Mouse (Mus musculus) kidney, adult 11 months (tissue): Measurements from ENCODE around the gene Ntrk3.

Experiments used
- DNase-seq: peaks from one replicate; pipeline ENCODE4 v3.0.0; 2022

Ntrk3 gene

GRCm38 (mm10) chr7:78409970-78410369 is 327.8 kb downstream of the Ntrk3 start:
- DNase-seq = no peak

DNA sequence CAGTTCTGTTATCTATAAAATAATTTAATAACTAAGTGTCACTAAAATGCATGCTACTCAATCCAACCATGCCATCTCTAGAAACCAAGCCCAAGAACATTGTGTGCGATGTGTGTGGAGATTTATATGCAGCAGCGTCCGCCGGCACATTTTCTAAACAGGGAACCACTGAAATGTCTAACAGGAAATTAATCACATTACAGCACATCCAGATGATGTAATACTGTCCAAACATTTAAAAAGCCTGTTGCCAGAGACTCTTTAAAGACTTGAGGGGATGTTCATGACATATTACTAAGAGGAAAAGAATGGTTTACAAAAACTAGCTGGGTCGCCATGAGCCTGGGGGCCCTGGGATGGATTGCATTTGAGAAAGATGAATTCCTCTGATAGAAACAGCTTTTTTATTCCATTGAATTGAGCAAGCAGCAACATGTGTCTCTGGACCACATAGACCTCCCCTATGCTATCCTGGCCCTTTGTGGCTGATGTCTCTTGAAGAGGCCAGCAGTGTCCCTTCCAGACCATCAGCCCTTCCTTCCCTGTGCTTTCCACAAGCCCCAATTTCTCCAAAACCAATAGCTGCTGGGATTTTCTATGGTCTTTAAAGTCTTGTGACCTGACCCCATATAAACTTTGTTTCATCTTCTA is 331.0 kb downstream of the Ntrk3 start:
- no peak for DNase-seq

DNA sequence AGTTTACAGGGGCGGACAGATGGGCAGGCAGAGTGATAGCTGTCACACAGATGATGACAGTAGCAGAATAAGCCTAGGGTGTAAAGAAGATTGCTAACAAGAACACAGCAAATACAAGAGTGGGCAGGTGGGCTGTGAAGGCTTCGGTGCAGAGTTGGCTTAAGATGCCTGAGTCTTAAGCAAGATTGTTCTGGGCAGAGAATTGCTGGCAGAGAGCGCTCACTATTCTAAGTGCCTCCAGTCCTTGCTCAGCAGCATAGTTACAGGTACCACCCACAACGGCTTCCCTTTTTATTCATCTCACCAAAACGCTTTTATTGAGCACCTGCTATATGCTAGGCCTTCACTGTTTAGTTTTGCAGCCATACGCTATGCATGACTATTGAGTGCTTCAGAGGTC is 333.3 kb downstream of the Ntrk3 start:
- no peak for DNase-seq

GRCm38 (mm10) chr7:78402495-78402894 is 335.3 kb downstream of the Ntrk3 start:
- no peak for DNase-seq

DNA sequence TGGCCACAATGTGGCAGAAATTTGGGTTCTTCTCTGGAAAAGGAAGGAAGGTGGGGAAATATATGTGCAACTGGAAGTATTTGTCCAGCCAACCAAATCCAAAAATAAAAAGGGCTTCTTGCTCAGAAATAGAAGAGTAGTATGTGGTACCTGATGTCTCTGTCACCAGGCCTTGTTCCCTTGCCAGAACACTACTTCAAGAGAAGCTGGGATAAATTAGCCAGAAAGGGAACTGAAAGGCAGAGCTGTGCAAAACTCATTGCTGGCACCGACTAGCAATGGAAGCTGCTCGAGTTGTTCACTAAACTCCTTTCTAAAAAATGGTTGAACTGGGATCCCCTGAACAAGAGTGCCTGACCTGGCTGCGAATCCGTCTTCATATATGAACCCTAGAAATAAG is 337.6 kb downstream of the Ntrk3 start:
- no peak for DNase-seq

- DNase-seq = no peak
Measured at GRCm38 (mm10) chr7:78398377-78398776, 339.4 kb downstream of the Ntrk3 start.

DNA sequence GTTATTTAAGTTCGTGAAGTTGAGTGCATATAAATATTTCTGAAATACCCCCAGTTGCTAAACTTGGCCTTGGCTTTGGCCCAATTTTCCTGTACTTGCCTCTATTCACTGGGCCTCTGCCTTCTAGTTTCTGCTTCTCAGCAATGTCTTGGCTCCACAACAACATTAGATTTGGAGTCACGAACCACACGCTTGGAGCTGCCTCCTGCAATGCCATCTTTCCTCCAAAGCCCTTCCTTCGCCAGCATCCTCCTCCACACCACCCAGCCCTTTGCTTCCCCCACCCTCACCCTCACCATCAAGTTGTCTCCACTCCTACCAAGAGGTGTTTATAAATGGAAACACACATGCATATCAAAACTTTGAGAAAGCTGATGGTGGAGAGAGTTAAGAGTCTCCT is 340.6 kb downstream of the Ntrk3 start:
- no peak for DNase-seq

DNA sequence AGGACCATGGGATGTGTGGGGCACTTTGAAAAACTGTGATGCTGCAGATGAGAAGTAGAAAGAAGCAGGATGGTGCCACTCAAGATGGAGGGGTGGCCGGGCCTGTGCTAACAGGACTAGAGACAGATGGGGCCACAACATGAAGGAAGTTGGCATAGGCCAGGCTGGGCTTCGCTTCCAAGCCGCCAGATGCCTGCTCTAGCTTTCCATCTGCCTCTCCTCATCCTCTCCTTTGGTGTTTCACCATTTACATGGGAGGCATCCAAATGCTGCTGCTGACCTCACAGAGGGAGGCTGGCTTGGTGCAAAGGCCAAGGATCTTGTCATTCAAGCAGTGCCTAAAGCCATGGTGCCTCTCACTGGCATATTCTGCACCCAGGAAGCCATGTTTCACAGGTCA is 347.8 kb downstream of the Ntrk3 start:
- DNase-seq = no peak

DNA sequence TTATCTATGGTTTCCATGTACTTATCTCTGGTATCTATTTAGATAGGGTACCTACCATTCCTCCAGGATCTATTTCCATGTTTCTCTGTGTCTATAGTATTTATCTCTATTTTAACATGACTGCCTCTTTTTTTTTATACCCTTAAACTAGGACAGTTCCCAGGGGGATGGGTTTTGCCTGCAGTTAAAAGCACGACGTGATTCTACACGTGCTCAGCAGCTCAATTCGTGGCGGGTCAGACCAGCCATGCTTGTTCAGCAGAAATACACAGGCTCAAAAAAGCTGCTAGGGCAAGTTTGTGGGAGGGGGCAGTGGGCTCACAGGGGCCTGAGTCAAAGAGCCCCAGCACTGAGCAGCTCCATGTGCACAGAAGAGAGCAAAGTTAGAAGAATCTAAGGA is 349.7 kb downstream of the Ntrk3 start:
- DNase-seq = no peak

DNA sequence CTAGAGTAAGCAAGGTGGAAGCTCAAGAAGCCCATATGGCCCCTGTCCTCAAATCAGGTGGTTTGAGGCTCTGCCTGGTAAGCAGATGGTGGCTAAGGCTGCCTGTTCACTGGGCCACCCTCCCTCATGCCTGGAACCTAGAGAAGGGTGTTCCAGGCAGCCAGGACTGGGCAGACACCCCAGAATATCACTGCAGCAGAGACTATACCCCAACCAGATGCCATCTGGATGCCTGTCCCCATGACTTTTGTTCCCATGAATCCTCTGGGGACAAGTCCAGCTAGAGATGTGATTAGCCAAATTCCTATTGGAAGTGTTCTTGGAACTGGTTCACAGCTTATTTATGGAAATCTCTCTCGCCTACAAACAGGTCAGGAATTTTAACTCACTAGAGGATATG is 351.8 kb downstream of the Ntrk3 start:
- DNase-seq = no peak

GRCm38 (mm10) chr7:78384111-78384510 is 353.7 kb downstream of the Ntrk3 start:
- DNase-seq = no peak

DNA sequence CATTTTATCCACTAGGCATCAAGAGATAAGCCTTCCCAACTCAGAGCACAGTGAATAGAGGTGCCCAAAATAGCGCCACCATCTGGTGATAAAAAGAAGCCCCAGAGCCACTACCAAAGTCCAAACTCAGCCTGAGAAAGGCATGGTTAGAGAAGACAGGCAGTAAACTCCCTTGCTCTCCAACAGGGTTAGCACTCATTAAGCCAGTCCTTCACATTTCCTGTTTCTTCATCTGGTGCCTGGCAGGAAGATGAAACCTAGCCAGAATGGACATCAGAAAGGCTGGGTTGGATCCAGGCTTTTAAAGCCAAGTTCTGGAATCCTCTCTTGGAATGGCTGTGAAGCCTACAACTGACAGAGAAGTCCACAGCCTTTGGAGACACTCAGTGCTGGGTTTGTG is 355.7 kb downstream of the Ntrk3 start:
- no peak for DNase-seq

- no peak for DNase-seq
Measured at GRCm38 (mm10) chr7:78379784-78380183, 358.0 kb downstream of the Ntrk3 start.

GRCm38 (mm10) chr7:78378306-78378705 is 359.5 kb downstream of the Ntrk3 start:
- no peak for DNase-seq

DNA sequence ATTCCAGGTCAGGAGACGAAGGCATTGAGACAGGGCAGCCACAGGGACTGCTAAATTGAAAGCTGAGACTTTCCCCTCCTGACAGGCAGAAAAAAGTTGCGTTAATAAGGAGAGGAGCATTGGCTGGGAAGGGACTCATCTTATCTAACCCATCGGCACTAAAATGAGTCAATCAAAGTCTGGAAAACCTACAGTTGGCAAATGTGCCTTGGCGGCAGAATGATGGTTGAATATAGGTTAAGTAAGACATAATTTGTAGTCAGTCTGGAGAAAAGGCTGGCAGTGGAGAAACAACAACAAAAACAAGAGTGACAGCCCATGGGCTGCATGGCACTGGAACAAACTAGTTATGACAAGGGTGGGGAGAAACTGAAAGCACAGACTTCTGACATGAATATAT is 360.9 kb downstream of the Ntrk3 start:
- no peak for DNase-seq

DNA sequence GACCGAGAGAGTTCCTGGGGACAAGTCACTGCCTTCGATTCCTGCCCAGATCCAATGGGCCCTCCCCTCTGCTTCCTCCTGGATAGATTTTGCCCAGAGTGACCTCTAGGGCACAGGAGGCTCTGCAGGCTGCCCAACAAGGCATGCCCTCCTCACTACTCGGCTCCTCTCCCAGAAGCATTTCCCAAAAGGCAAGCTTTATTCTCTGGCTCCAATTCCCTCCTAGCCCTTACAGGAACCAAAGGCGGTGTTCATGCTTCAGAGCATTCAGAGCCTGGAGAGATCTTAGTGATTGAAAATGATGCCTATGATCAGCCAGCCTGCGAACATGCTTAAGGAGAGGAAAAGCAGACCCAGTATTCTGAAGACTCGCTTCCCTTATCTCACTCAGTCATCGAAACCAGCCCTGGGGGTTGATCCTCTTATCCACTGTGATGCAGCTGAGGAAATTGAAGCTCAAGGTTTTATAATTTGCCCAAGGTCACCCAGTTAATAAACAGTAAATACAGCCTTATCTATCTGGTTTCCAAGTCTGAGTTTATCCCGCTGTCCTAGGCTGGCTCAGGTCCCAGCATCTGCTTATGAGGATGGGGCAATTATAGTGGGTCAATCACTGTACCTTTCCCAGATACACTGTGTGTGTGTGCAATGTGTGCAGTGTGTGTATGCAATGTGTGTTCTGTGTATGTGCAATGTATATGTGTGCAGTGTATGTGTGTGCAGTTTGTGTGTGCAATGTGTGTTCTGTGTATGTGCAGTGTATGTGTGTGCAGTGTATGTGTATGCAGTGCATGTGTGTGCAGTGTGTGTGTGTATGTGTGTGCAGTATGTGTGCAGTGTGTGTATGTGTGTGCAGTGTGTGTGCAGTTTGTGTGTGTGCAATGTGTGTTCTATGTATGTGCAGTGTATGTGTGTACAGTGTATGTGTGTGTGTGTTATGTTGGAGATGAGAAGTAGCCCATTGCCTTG is 376.2 kb downstream of the Ntrk3 start:
- DNase-seq = no peak

DNA sequence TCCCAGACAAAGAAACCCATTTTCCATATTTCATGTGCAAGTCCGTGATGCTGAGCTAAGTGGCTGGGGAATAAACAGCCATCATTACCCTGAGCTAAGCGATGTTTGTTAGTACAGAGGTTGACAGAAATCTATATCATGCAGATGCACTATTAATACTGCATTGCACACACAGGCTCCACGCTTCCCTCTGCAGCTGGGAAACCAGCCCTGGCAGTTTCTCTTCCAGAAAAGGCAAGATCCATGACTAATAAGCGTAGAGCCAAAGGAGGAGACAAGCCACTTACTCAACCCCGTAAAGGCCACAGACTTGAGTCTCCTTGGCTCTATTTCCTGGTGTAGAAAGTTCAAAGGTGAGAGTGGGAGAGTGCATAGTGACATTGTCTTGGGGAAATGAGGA is 390.3 kb downstream of the Ntrk3 start:
- no peak for DNase-seq

GRCm38 (mm10) chr7:78333422-78333821 is 404.4 kb downstream of the Ntrk3 start:
- DNase-seq = no peak

DNA sequence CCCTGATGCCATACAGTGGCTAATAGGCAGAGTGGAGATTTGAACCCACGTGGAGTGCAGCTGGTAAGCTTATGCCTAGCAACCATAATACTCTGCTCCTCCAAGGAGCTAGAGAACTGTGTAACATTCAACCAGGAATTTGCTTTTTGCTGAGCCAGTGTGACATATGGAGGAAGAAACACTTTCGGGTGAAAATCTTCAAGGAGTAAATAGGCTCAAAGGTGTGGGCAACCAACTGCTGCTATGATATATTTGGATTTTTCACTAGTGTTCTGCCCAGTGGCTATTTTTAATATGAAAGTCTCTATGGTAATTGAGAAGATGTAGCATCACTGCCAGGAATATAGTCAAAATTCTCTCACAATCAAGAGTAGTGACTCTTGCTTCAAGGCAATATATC is 409.5 kb downstream of the Ntrk3 start:
- no peak for DNase-seq

- DNase-seq = no peak
Measured at GRCm38 (mm10) chr7:78326185-78326584, 411.6 kb downstream of the Ntrk3 start.

GRCm38 (mm10) chr7:78318640-78319039 is 419.2 kb downstream of the Ntrk3 start:
- no peak for DNase-seq

GRCm38 (mm10) chr7:78305770-78306169 is 432.0 kb downstream of the Ntrk3 start:
- no peak for DNase-seq

DNA sequence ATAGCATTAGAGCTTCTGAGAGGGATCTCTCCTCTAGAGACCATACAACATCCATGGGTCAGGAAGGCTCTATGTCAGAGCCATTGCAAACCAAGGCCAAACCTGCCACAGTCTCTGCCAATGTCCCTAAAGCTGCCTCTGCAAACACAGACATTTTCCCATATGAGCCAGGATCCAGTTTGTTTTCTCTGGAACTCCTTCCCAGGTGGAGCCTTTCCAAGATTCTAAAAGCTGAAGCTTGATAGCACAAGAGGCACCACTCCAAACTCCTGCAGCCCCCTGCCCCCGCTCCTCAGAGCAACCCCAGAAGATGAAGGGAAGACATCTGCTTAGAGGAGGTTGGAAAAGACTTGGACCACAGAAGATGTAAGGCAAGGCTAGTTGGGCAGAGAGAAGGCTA is 432.8 kb downstream of the Ntrk3 start:
- no peak for DNase-seq

- DNase-seq = no peak
Measured at GRCm38 (mm10) chr7:78297290-78297689, 440.5 kb downstream of the Ntrk3 start.
